Mouse (Mus musculus) liver, embryonic 13.5 days (tissue): ENCODE results near the gene Coasy. TPM values are rescaled to one million over a fixed set of nuclear protein-coding genes. Genes with fewer than 3 reads are reported as not detected.

Experiments
- ATAC-seq: fragments of 200-750 bp; cut with Nextera tagmentation; 2 replicates; pipeline ENCODE4 v1.8.0; 2017; ENCODE audit warnings: low read depth, mild to moderate bottlenecking, moderate number of reproducible peaks, moderate library complexity
- DNase-seq: peaks from one replicate; pipeline ENCODE4 v3.0.0; 2022
- H3K27ac ChIP-seq: fragments of 300-500 bp; sonication (generic); 2 replicates; pipeline ENCODE4 v1.5.1; 2015; ENCODE audit warnings: moderate library complexity, mild to moderate bottlenecking, inconsistent platforms
- H3K27me3 ChIP-seq: fragments of 300-500 bp; sonication (generic); 2 replicates; pipeline ENCODE4 v1.6.1; 2015; ENCODE audit warnings: mild to moderate bottlenecking, inconsistent platforms
- H3K36me3 ChIP-seq: fragments of 300-500 bp; sonication (generic); 2 replicates; pipeline ENCODE4 v1.6.1; 2015; ENCODE audit warnings: mild to moderate bottlenecking, inconsistent platforms
- H3K4me1 ChIP-seq: fragments of 300-500 bp; sonication (generic); replicated peaks from 2 replicates; pipeline ENCODE4 v1.6.1; 2015; ENCODE audit warnings: inconsistent platforms
- H3K4me2 ChIP-seq: fragments of 300-500 bp; sonication (generic); 2 replicates; pipeline ENCODE4 v1.6.1; 2015; ENCODE audit warnings: inconsistent platforms, mild to moderate bottlenecking, moderate library complexity
- H3K4me3 ChIP-seq: fragments of 300-500 bp; sonication (generic); replicated peaks from 2 replicates; pipeline ENCODE4 v1.5.1; 2015; ENCODE audit warnings: mild to moderate bottlenecking, inconsistent platforms
- H3K9ac ChIP-seq: fragments of 300-500 bp; sonication (generic); 2 replicates; pipeline ENCODE4 v1.6.1; 2015; ENCODE audit warnings: mild to moderate bottlenecking, inconsistent platforms
- H3K9me3 ChIP-seq: fragments of 300-500 bp; sonication (generic); replicated peaks from 2 replicates; pipeline ENCODE4 v1.6.1; 2016; ENCODE audit warnings: inconsistent platforms
- WGBS: fragments of 180-500 bp; shearing (Covaris S2); methylation state at CpG from one replicate; pipeline ENCODE4 v1.1.7; 2015; ENCODE audit not compliant: insufficient replicate concordance; 5-methylcytosine and 5-hydroxymethylcytosine counted together
- polyA plus RNA-seq: library from polyadenylated mRNA; unstranded; fragments of >200 nt; fragmentation: Nextera tagmentation; extraction: Ambion mirVana; gene quantifications from 2 replicates; pipeline ENCODE4 v1.2.1, GENCODE M21; 2015

The Coasy gene
- polyA plus RNA-seq, 1 experiment from 2014 or later, result 23.2 TPM

- peak; percentile 90 for DNase-seq
- H3K36me3 ChIP-seq, result peaks cover 48% of the 10 kb centered on the region
- H3K27me3 ChIP-seq, result peaks cover 5% of the 10 kb centered on the region; the same call in 1 of the 2 replicates
- H3K9ac ChIP-seq, result peak overlapping the region; percentile 76
- H3K4me3 ChIP-seq, result peak overlapping the region; percentile 44
- peaks cover 80% of the 10 kb centered on the region for H3K4me1 ChIP-seq
- ATAC-seq, result peak; percentile 98
- under 1% methylated on average over 12 of the region's 12 CpGs for WGBS
- H3K4me2 ChIP-seq, result peak overlapping the region; percentile 73
- H3K9me3 ChIP-seq, result no peaks in the 10 kb centered on the region
- H3K27ac ChIP-seq, result peak overlapping the region; percentile 100
Measured at GRCm38 (mm10) chr11:101063676-101064327, 18.6 kb upstream of the Coasy start.

- Histone ChIP-seq H3K4me1 (peaks cover 78% of the 10 kb centered on the region), H3K36me3 (peaks cover 42% of the 10 kb centered on the region)
- ATAC-seq, result no peak
Measured at GRCm38 (mm10) chr11:101064462-101064861, 17.9 kb upstream of the Coasy start.

GRCm38 (mm10) chr11:101065002-101065401 lies 17.4 kb upstream of the Coasy start:
- 0 out of 2 replicates have a peak overlapping the region, but pooled peaks have one; percentile 5 for H3K4me2 ChIP-seq
- no peak for ATAC-seq
- no peak overlapping the region for H3K4me3 ChIP-seq
- peak overlapping the region; percentile 100 for H3K27ac ChIP-seq
- H3K9ac ChIP-seq, result peak overlapping the region; percentile 76; the same call in 1 of the 2 replicates
- DNase-seq, result no peak
- H3K4me1 ChIP-seq, result peaks cover 76% of the 10 kb centered on the region
- H3K27me3 ChIP-seq, result peaks cover 6% of the 10 kb centered on the region; the same call in 1 of the 2 replicates
- WGBS, result 61% methylated on average over 9 of the region's 9 CpGs
- H3K9me3 ChIP-seq, result no peaks in the 10 kb centered on the region
- H3K36me3 ChIP-seq, result peaks cover 36% of the 10 kb centered on the region

More at GRCm38 (mm10) chr11:101064462-101064861, 17.9 kb upstream of the Coasy start:
- H3K4me2 ChIP-seq, result peak overlapping the region; percentile 73
- H3K4me3 ChIP-seq, result peak overlapping the region; percentile 44; the same call in 1 of the 2 replicates
- no peak for DNase-seq
- H3K9ac ChIP-seq, result peak overlapping the region; percentile 76
- peaks cover 6% of the 10 kb centered on the region; the same call in 1 of the 2 replicates for H3K27me3 ChIP-seq
- H3K27ac ChIP-seq, result peak overlapping the region; percentile 100
- H3K9me3 ChIP-seq, result no peaks in the 10 kb centered on the region
- 70% methylated on average over 4 of the region's 4 CpGs for WGBS

- Histone ChIP-seq H3K27ac (peak overlapping the region; percentile 100), H3K9ac (peak overlapping the region; percentile 61), H3K4me2 (peak overlapping the region; percentile 69), H3K36me3 (peaks cover 20% of the 10 kb centered on the region), H3K4me3 (peak overlapping the region; percentile 45), H3K27me3 (peaks cover 22% of the 10 kb centered on the region), H3K4me1 (peaks cover 72% of the 10 kb centered on the region), H3K9me3 (no peaks in the 10 kb centered on the region)
- ATAC-seq, result no peak
- peak; percentile 74 for DNase-seq
- WGBS, result 19% methylated on average over 18 of the region's 18 CpGs
Measured at GRCm38 (mm10) chr11:101066549-101067412, 15.6 kb upstream of the Coasy start.

GRCm38 (mm10) chr11:101069391-101070188 lies 12.8 kb upstream of the Coasy start, which contains the start of gene Naglu:
Naglu (plus strand) TSS chr11:101070012.
- Histone ChIP-seq H3K4me1 (peaks cover 44% of the 10 kb centered on the region), H3K27me3 (peaks cover 35% of the 10 kb centered on the region), H3K4me2 (peak within 1 kb of the TSS; percentile 97), H3K36me3 (0 out of 2 replicates have a peak, but pooled peaks cover 4% of the 10 kb centered on the region), H3K4me3 (peak within 1 kb of the TSS; percentile 78), H3K9me3 (no peaks in the 10 kb centered on the region), H3K9ac (peak within 1 kb of the TSS; percentile 79), H3K27ac (no peak within 1 kb of the TSS; the same call in 1 of the 2 replicates)
- ATAC-seq, result peak; percentile 84
- WGBS, result 3% methylated on average over 35 of the region's 35 CpGs
- DNase-seq, result peak; percentile 89

- no peak for DNase-seq
- WGBS, result under 1% methylated on average over 36 of the region's 36 CpGs
- ATAC-seq, result peak; percentile 69
- H3K27me3 ChIP-seq, result peaks cover 35% of the 10 kb centered on the region
- peak overlapping the region; percentile 97 for H3K4me2 ChIP-seq
- 0 out of 2 replicates have a peak, but pooled peaks cover 2% of the 10 kb centered on the region for H3K36me3 ChIP-seq
- peak overlapping the region; percentile 78 for H3K4me3 ChIP-seq
- no peak overlapping the region for H3K27ac ChIP-seq
- H3K9me3 ChIP-seq, result no peaks in the 10 kb centered on the region
- H3K4me1 ChIP-seq, result peaks cover 38% of the 10 kb centered on the region
- H3K9ac ChIP-seq, result peak overlapping the region; percentile 79
Measured at GRCm38 (mm10) chr11:101070189-101070527, 12.2 kb upstream of the Coasy start.

GRCm38 (mm10) chr11:101070987-101071386 lies 11.4 kb upstream of the Coasy start:
- Histone ChIP-seq H3K9ac (peak overlapping the region; percentile 79; the same call in 1 of the 2 replicates), H3K27me3 (peaks cover 36% of the 10 kb centered on the region), H3K4me3 (peak overlapping the region; percentile 78; the same call in 1 of the 2 replicates), H3K27ac (no peak overlapping the region), H3K36me3 (no peaks in the 10 kb centered on the region), H3K4me1 (peaks cover 30% of the 10 kb centered on the region), H3K9me3 (no peaks in the 10 kb centered on the region), H3K4me2 (peak overlapping the region; percentile 97)
- 60% methylated on average over 6 of the region's 6 CpGs for WGBS
- DNase-seq (no peak), ATAC-seq (no peak)

- Histone ChIP-seq H3K4me3 (no peak overlapping the region), H3K27me3 (peaks cover 45% of the 10 kb centered on the region), H3K4me2 (no peak overlapping the region), H3K9me3 (no peaks in the 10 kb centered on the region), H3K4me1 (peaks cover 21% of the 10 kb centered on the region), H3K36me3 (no peaks in the 10 kb centered on the region), H3K27ac (no peak overlapping the region), H3K9ac (no peak overlapping the region)
- ATAC-seq (no peak), DNase-seq (no peak)
- 66% methylated on average over 14 of the region's 14 CpGs for WGBS
Measured at GRCm38 (mm10) chr11:101071810-101072428, 10.4 kb upstream of the Coasy start.

GRCm38 (mm10) chr11:101078121-101078520 lies 4.2 kb upstream of the Coasy start, which contains the start of gene Hsd17b1:
Hsd17b1 (plus strand) TSS chr11:101078411.
- Histone ChIP-seq H3K9me3 (no peaks in the 10 kb centered on the region), H3K9ac (no peak within 1 kb of the TSS), H3K36me3 (no peaks in the 10 kb centered on the region), H3K4me2 (no peak within 1 kb of the TSS), H3K27me3 (peaks cover 65% of the 10 kb centered on the region), H3K4me3 (no peak within 1 kb of the TSS), H3K27ac (no peak within 1 kb of the TSS), H3K4me1 (peaks cover 32% of the 10 kb centered on the region)
- ATAC-seq (no peak), DNase-seq (no peak)
- 72% methylated on average over 9 of the region's 9 CpGs for WGBS

GRCm38 (mm10) chr11:101079746-101080145 lies 2.6 kb upstream of the Coasy start:
- Histone ChIP-seq H3K27ac (no peak overlapping the region), H3K4me1 (peaks cover 49% of the 10 kb centered on the region), H3K9me3 (no peaks in the 10 kb centered on the region), H3K9ac (no peak overlapping the region), H3K27me3 (peaks cover 60% of the 10 kb centered on the region), H3K4me3 (peak overlapping the region; percentile 14), H3K36me3 (peaks cover 5% of the 10 kb centered on the region; the same call in 1 of the 2 replicates), H3K4me2 (peak overlapping the region; percentile 43)
- ATAC-seq (no peak), DNase-seq (no peak)
- 4% methylated on average over 27 of the region's 27 CpGs for WGBS
